ENCODE assay signal across 25 mouse cellular contexts in genomic region chr8:92838616-92839015, GRCm38 (mm10).
"Had no signal": no experiment of that assay in that cellular context is flagged by ENCODE, and none has a peak within 500 bp of the region (broad histone marks: within the 10 kb centered on the region; RNA-seq: fewer than 3 reads in every experiment).

No protein-coding gene starts in this region.

- H3K36me3 ChIP-seq: hindbrain, embryonic 15.5 days; liver, embryonic 12.5 days had no signal

- H3K9ac ChIP-seq: heart, embryonic 13.5 days; heart, embryonic 15.5 days; hindbrain, embryonic 13.5 days; hindbrain, embryonic 15.5 days; kidney, embryonic 15.5 days; limb, embryonic 12.5 days; limb, embryonic 15.5 days; liver, embryonic 12.5 days; liver, embryonic 14.5 days had no signal

- H3K27ac ChIP-seq: heart, embryonic 10.5 days; heart, embryonic 13.5 days; heart, embryonic 15.5 days; hindbrain, embryonic 13.5 days; hindbrain, embryonic 15.5 days; hindbrain, postnatal 0 days; kidney, embryonic 15.5 days; kidney, postnatal 0 days; layer of hippocampus, adult 2 months; left cerebral cortex, adult 2 months; limb, embryonic 12.5 days; limb, embryonic 15.5 days; liver, embryonic 12.5 days; liver, embryonic 14.5 days had no signal

- ATAC-seq: hindbrain, postnatal 0 days; intestine, embryonic 16.5 days; liver, embryonic 12.5 days had no signal

- H3K27me3 ChIP-seq: heart, embryonic 13.5 days; heart, embryonic 15.5 days; hindbrain, embryonic 13.5 days; hindbrain, embryonic 15.5 days; kidney, embryonic 15.5 days; limb, embryonic 12.5 days; limb, embryonic 15.5 days; liver, embryonic 12.5 days had no signal

- DNase-seq: gastrocnemius, postnatal 10 days; gastrocnemius, postnatal 25 days; heart, postnatal 36 days; kidney, adult 11 months; kidney, adult 2 months; kidney, adult 9 months; kidney, postnatal 14 days; kidney, postnatal 36 days; left cerebral cortex, postnatal 4 days; lung, adult 18-20 months had no signal

- H3K4me2 ChIP-seq: heart, embryonic 13.5 days; heart, embryonic 15.5 days; hindbrain, embryonic 13.5 days; hindbrain, embryonic 15.5 days; kidney, embryonic 15.5 days; limb, embryonic 12.5 days; limb, embryonic 15.5 days; liver, embryonic 12.5 days had no signal

- H3K4me1 ChIP-seq: heart, embryonic 10.5 days; heart, embryonic 13.5 days; heart, embryonic 15.5 days; hindbrain, embryonic 13.5 days; hindbrain, embryonic 15.5 days; kidney, embryonic 15.5 days; limb, embryonic 12.5 days; liver, embryonic 12.5 days had no signal

- H3K9me3 ChIP-seq: heart, embryonic 10.5 days; heart, embryonic 13.5 days; heart, embryonic 15.5 days; hindbrain, embryonic 13.5 days; hindbrain, embryonic 15.5 days; kidney, embryonic 15.5 days; limb, embryonic 12.5 days; limb, embryonic 15.5 days; liver, embryonic 12.5 days had no signal

- H3K4me3 ChIP-seq: heart, embryonic 10.5 days; heart, embryonic 13.5 days; heart, embryonic 15.5 days; hindbrain, embryonic 13.5 days; hindbrain, embryonic 15.5 days; kidney, embryonic 15.5 days; layer of hippocampus, adult 2 months; left cerebral cortex, adult 2 months; limb, embryonic 12.5 days; limb, embryonic 15.5 days; liver, embryonic 12.5 days had no signal
